Mouse (Mus musculus): ENCODE results near the gene Gm29609.

The Gm29609 gene

GRCm38 (mm10) chr5:31197072-31197471 is 17.4 kb upstream of the Gm29609 start:
- no peak for DNase-seq

DNA sequence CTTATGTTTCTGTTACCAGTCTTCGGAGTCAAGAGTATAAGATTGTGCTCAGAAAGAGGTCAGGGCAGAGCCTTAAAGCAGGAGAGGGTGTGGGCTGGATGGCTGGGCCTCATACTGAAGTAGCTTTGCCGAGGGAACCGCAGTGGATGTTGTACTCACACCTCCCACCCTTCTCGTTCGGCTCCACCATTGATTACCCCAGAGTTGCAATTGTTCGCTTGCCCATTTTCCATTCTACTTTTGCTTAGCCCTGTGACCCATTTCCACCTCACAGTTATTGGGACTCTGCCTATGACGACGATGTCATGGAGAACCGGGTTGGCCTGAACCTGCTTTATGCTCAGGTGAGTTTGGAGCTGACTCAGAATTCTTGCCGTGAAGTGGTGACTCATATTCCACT is 16.5 kb upstream of the Gm29609 start:
- no peak for DNase-seq

- no peak for DNase-seq
Measured at GRCm38 (mm10) chr5:31195671-31196070, 16.0 kb upstream of the Gm29609 start.

DNA sequence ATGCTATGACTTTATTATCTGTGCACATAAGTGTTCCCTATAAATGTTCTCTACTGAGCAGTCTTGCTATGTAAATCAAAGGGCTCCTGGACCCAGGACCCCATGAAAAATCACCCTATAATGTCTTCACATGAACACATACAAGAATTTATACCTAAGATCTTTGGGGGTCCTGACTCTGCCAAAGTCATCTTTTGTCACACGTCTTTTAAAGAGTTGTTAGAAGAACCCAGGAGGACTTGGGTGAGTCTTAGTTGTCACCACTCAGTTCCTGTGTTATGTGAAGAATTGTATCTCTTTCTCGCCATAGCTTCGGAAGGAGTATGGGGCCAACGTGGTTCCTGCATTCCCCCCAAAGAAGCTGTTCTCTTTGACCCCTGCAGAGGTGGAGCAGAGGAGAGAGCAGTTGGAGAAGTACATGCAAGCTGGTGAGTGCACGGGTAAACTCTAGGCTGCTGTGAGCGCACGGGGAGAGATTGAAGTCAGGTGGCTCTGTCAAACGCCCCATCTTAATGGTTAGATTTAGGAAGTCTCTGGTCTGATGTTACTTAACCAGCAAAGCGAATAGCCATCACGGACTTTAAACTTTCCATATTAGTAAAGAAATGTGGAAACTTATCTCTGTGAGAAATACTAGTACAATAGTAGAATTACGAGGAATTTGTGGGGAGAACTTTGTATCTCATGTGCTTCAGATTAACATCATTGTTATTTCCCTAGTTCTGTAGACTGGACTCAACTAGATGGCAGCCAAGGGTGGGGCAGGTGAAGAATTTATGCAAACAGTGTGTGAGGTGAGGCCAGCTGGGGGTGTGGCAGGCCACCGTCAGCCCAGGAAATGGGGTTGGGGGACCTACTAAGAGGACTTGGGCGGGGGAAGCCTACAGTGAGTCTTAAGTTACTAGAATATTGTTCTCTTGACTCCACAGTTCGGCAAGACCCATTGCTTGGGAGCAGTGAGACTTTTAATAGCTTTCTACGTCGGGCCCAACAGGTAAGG is 15.1 kb upstream of the Gm29609 start:
- no peak for DNase-seq

- no peak for DNase-seq
Measured at GRCm38 (mm10) chr5:31193631-31194281, 14.0 kb upstream of the Gm29609 start.

GRCm38 (mm10) chr5:31192939-31193630 is 13.4 kb upstream of the Gm29609 start, which contains the start of the genes Snx17 and Eif2b4:
Gene Snx17, plus strand, starts transcription at chr5:31193227.
Gene Eif2b4, minus strand, starts transcription at chr5:31193430.
- peak; percentile 100 for DNase-seq

GRCm38 (mm10) chr5:31192045-31192938 is 12.6 kb upstream of the Gm29609 start:
- no peak for DNase-seq

DNA sequence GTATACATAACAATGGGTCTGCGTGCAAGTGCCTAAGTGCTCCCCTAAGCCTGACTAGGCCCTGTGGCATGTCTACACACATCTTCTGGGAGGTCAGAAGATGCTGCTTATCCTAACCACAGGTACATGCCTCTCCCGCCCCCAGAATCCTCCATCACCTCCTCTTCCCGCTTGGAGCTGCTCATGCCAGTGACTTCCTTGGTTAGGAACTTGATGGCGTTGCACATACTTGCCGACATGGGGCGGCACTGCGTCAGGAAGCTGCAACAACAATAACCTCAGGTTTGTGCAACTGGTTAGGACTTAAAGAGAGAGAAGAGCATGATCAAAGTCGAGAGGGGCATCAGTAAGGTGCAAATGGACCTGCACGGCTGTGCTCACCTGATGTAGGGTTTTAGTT is 10.5 kb upstream of the Gm29609 start:
- DNase-seq: no peak

DNA sequence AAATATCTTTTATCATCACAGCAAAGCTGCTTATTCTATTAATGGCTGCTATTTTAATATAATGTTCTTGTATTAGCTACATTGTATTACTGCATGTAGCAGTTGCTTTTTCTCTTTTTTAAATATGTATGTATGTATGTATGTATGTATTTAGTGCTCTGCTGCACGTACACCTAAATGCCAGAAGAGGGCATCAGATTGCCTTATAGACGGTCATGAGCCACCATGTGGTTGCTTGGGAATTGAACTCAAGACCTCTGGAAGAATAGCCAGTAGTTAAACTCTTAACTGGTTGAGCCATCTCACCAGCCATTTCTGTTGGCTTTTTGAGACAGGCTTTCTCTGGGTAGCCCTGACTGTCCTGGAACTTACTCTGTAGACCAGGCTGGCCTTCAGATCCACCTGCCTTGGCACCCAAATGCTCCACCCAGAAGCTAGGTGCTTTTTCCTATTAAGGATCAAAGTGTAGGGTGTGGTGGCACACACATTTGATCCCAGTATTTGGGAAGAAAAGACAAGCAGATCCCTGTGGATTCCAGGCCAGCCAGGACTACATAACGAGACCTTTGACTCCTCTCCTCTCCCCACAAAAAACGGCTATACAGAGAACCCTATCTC is 8.6 kb upstream of the Gm29609 start:
- DNase-seq: no peak

GRCm38 (mm10) chr5:31183678-31184077 is 4.0 kb upstream of the Gm29609 start:
- DNase-seq: no peak

- DNase-seq: no peak
Measured at GRCm38 (mm10) chr5:31181183-31181770, 1.6 kb upstream of the Gm29609 start.

DNA sequence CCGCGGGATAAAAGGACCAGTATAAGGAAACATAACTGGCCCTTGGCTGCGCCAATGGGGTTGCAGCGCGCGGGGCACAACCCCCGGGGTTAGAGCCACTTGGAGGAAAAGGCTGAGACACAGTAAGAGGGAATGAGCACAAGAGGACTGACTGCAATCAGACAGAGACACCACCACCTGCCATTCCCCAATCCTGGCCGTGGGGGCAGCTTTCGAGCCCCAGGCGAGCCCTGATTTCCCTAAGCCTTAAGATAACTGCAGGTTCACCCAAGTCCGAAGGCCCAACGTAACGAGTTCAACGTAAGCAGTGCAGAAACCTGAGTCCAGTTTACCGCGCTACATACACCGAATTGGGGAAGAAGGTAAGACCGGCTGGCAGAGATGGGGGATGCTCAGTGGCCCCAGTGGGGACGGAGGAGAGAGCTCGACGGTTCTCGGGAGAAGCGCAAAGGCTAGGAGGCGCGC is 378 bp downstream of the Gm29609 start:
- no peak for DNase-seq

DNA sequence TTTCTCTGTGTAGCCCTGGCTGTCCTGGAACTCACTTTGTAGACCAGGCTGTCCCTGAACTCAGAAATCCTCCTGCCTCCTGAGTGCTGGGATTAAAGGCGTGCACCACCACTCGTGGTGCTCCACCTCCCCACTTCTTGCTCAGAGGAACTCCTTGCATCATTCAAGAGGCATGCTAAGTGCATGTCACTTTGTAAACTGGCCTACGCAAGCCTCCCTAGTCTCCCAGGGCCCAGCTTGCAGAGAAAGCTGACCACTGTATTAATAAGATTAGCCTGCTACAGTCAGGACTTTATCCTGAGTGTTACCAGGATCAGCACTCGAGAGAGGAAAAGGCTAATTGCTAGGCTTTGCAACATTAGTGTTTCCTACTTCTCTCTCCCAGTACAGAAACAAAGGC is 11.1 kb downstream of the Gm29609 start:
- no peak for DNase-seq

GRCm38 (mm10) chr5:31164878-31165277 is 14.8 kb downstream of the Gm29609 start:
- no peak for DNase-seq

DNA sequence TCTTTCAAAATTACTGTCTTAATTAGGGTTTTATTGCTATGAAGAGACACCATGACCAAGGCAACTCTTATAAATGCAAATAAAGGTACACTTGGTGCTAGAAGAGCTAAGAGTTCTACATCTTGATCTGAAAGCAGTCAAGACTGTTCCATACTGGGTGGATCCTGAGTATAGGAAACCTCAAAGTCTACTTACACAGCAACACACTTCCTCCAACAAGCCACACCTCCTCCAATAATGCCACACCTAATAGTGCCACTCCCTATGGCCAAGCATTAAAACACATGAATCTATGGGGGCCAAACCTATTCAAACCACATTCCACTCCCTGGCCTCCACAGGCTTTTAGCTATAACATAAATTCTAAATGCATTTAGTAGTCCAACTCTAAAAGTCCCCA is 17.2 kb downstream of the Gm29609 start:
- no peak for DNase-seq

- DNase-seq: peak; percentile 76
Measured at GRCm38 (mm10) chr5:31154152-31154553, 25.6 kb downstream of the Gm29609 start, which contains the start of gene Mpv17. Gene Mpv17, minus strand, starts transcription at chr5:31154251.

DNA sequence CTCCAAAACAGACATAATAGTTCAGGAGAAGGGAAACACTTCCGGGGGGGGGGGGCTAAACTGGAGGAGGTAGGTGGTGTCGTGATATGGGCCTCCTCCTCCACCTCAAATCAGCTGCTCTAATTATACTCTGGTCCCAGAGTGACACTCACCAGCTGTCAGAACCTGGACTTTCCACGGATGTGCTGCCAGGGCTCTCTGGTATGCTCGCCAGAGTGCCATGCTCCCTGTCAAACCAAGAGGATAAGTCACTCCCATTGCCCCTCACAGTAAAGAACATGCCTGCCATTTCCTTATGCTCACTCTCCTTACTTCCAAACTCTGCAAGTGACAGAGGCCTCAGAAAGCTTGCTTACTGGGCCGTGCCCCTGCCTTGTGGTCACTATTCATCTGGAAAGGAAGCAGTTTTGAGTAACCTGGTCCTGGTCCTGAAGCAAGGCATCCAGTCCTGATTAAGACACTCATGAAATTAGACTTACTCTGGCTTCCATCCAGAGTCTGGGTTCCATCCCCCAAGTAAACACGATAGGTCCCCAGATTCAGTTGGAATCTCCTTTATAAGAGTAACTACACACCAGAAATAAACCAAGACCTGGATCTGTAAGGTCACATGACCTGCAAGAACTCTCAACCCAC is 26.1 kb downstream of the Gm29609 start:
- DNase-seq: no peak

- no peak for DNase-seq
Measured at GRCm38 (mm10) chr5:31151746-31152145, 28.0 kb downstream of the Gm29609 start.

DNA sequence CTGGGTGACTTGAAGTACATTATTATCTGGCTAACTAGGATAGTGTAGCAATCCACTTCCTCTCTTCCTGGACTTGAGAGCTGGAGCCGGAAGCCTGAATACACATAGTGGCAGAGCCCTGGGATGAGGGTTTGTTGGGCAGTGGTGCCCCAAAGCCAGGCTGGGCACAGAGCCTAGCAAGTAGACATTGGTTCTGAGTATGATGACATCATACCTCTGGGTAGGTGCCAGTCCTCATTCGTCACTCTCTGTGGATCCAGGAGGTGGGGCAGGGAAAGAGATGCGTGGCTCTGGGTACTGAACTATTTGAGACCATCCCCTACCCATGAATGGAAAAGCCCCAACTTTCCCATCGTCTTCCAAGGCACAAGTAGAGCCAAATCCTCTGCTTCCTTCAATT is 29.9 kb downstream of the Gm29609 start:
- no peak for DNase-seq

- DNase-seq: no peak
Measured at GRCm38 (mm10) chr5:31138968-31139425, 40.7 kb downstream of the Gm29609 start.
